Mouse (Mus musculus) left cerebral cortex, adult 2 months (tissue): ENCODE results near the gene Lcat. TPM values are rescaled to one million over a fixed set of nuclear protein-coding genes. Genes with fewer than 3 reads are reported as not detected.

Experiments
- DNase-seq, 2 experiments: peaks; one replicate each; pipeline ENCODE4 v3.0.0; 2021 to 2022; ENCODE audit warnings: low spot score in 2 of 2, mixed read lengths in 1 of 2; ENCODE audit errors: extremely low spot score in 1 of 2
- H3K27ac ChIP-seq: fragments of 200-600 bp; 2 replicates; pipeline ENCODE4 v1.8.1; 2022
- H3K4me3 ChIP-seq: fragments of 200-600 bp; 2 replicates; pipeline ENCODE4 v1.8.1; 2022
- CTCF ChIP-seq: fragments of 200-600 bp; IDR thresholded peaks from 2 replicates; pipeline ENCODE4 v1.8.1; 2022; ENCODE audit warnings: antibody characterized with exemption, mild to moderate bottlenecking, moderate library complexity
- intact Hi-C: fragments of 180-260 bp; cut with DNase I; formaldehyde crosslinking; loops from one replicate; pipeline ENCODE4 v1.15.1; 2025
- total RNA-seq, 2 experiments: library from RNA; stranded (reverse); gene quantifications; 2 replicates each; pipeline ENCODE4 v1.2.3; 2021

Gene Lcat
- total RNA-seq, 2 experiments from 2014 or later, result 25.3 to 25.8 TPM

- intact Hi-C loops, result no loop called here
- peak within 1 kb of the TSS; percentile 98 for H3K27ac ChIP-seq
- H3K4me3 ChIP-seq, result peak within 1 kb of the TSS; percentile 70
- DNase-seq, result no peak
- no peak for TF ChIP-seq CTCF
Observed at GRCm38 (mm10) chr8:105938306-105938669, 4.9 kb downstream of the Lcat start, which contains the start of gene Psmb10. Psmb10 (minus strand) TSS chr8:105938444.

GRCm38 (mm10) chr8:105937496-105938305 lies 5.5 kb downstream of the Lcat start:
- DNase-seq, result peak in 1 of 2 experiments; percentile 53
- intact Hi-C loops, result no loop called here
- Histone ChIP-seq H3K27ac (peak overlapping the region; percentile 98), H3K4me3 (peak overlapping the region; percentile 70)
- TF ChIP-seq CTCF, result no peak

GRCm38 (mm10) chr8:105936866-105937475 lies 6.2 kb downstream of the Lcat start:
- peak overlapping the region; percentile 70 for H3K4me3 ChIP-seq
- peak; percentile 84 to 86 for DNase-seq
- peak overlapping the region; percentile 98 for H3K27ac ChIP-seq
- no peak for TF ChIP-seq CTCF
- intact Hi-C loops, result no loop called here

- DNase-seq, result no peak
- H3K27ac ChIP-seq, result peak overlapping the region; percentile 98
- intact Hi-C loops, result no loop called here
- TF ChIP-seq CTCF, result no peak
- H3K4me3 ChIP-seq, result peak overlapping the region; percentile 70
Observed at GRCm38 (mm10) chr8:105935863-105936603, 7.1 kb downstream of the Lcat start.

- no peak for DNase-seq
- intact Hi-C loops, result no loop called here
- H3K27ac ChIP-seq, result no peak overlapping the region
Observed at GRCm38 (mm10) chr8:105935105-105935504, 8.1 kb downstream of the Lcat start.

GRCm38 (mm10) chr8:105933762-105934161 lies 9.4 kb downstream of the Lcat start, which contains the start of gene Ctrl:
Ctrl (minus strand) TSS chr8:105933862.
- no peak for TF ChIP-seq CTCF
- intact Hi-C loops, result no loop called here

More at GRCm38 (mm10) chr8:105935105-105935504, 8.1 kb downstream of the Lcat start:
- no peak overlapping the region for H3K4me3 ChIP-seq
- TF ChIP-seq CTCF, result no peak

GRCm38 (mm10) chr8:105932525-105932924 lies 10.7 kb downstream of the Lcat start:
- Histone ChIP-seq H3K27ac (no peak overlapping the region), H3K4me3 (no peak overlapping the region)
- TF ChIP-seq CTCF, result no peak
- DNase-seq, result no peak
- intact Hi-C loops, result no loop called here

More at GRCm38 (mm10) chr8:105933762-105934161, 9.4 kb downstream of the Lcat start, which contains the start of gene Ctrl:
- DNase-seq, result no peak
- Histone ChIP-seq H3K27ac (no peak within 1 kb of the TSS), H3K4me3 (no peak within 1 kb of the TSS)

- Histone ChIP-seq H3K4me3 (no peak overlapping the region), H3K27ac (peak overlapping the region; percentile 82)
- intact Hi-C loops, result loop anchor here (2.0 kb wide), 3 partner anchors 38 to 96 kb away; partner anchors contain the start of genes Nrn1l and Thap11
- no peak for DNase-seq
- TF ChIP-seq CTCF, result no peak
Observed at GRCm38 (mm10) chr8:105931271-105931670, 11.9 kb downstream of the Lcat start.

- Histone ChIP-seq H3K4me3 (no peak overlapping the region), H3K27ac (peak overlapping the region; percentile 82)
- DNase-seq, result peak; percentile 74 to 92
- peak; percentile 92 for TF ChIP-seq CTCF
- intact Hi-C loops, result loop anchor here (1.0 to 2.0 kb wide), 4 partner anchors 38 to 216 kb away; partner anchors contain the start of genes Nrn1l and Thap11
Observed at GRCm38 (mm10) chr8:105930602-105931001, 12.6 kb downstream of the Lcat start.

- TF ChIP-seq CTCF, result no peak
- no peak overlapping the region for H3K4me3 ChIP-seq
- DNase-seq, result no peak
- intact Hi-C loops, result no loop called here
- peak overlapping the region; percentile 80 for H3K27ac ChIP-seq
Observed at GRCm38 (mm10) chr8:105925123-105925522, 18.1 kb downstream of the Lcat start.

- Histone ChIP-seq H3K27ac (peak overlapping the region; percentile 38; the same call in 1 of the 2 replicates), H3K4me3 (no peak overlapping the region)
- intact Hi-C loops, result no loop called here
- DNase-seq, result peak in 1 of 2 experiments; percentile 20
- TF ChIP-seq CTCF, result no peak
Observed at GRCm38 (mm10) chr8:105919390-105919789, 23.8 kb downstream of the Lcat start.
